8 mouse cellular contexts compared by ENCODE assay signal in genomic region chr13:65311311-65311755, GRCm38 (mm10). TPM values are rescaled to one million over a fixed set of nuclear protein-coding genes. Genes with fewer than 3 reads are reported as not detected.
A peak's percentile ranks its signal among the peaks of the same experiment; 100 is the strongest.
DNase-seq lines count a peak whose midpoint lies in the region; ATAC-seq and TF ChIP-seq lines count a peak whose summit lies in the region.

No protein-coding gene starts in this region.

- H3K27me3 ChIP-seq in heart, postnatal 0 days (ENCODE audit: control insufficient read depth, insufficient read depth, low read length), result no peaks in the 10 kb centered on the region
- H3K27me3 ChIP-seq in liver, embryonic 15.5 days, result no peaks in the 10 kb centered on the region

- H3K36me3 ChIP-seq in heart, postnatal 0 days (replicated peaks; ENCODE audit: control insufficient read depth, insufficient read depth, low read length), result no peaks in the 10 kb centered on the region
- no peaks in the 10 kb centered on the region for H3K36me3 ChIP-seq in liver, embryonic 15.5 days (replicated peaks)

- peak overlapping the region; percentile 52 for H3K4me2 ChIP-seq in heart, postnatal 0 days (ENCODE audit: low read depth, low read length)
- H3K4me2 ChIP-seq in liver, embryonic 15.5 days, result peak overlapping the region; percentile 44

- no peak for TF ChIP-seq EP300 in heart, postnatal 0 days (IDR thresholded peaks at IDR 0.05; ENCODE audit: low read depth)

- 30% methylated on average over 27 of the region's 27 CpGs for WGBS in heart, postnatal 0 days
- WGBS in liver, embryonic 15.5 days (ENCODE audit: insufficient replicate concordance), result 28% methylated on average over 27 of the region's 27 CpGs

- H3K9ac ChIP-seq in heart, postnatal 0 days (replicated peaks; ENCODE audit: low read depth, low read length), result no peak overlapping the region
- H3K9ac ChIP-seq in liver, embryonic 15.5 days, result no peak overlapping the region

- H3K9me3 ChIP-seq in heart, postnatal 0 days (replicated peaks; ENCODE audit: control insufficient read depth, low read length), result 0 out of 2 replicates have a peak, but pooled peaks cover 5% of the 10 kb centered on the region
- no peaks in the 10 kb centered on the region for H3K9me3 ChIP-seq in liver, embryonic 15.5 days (replicated peaks)

- no peak for TF ChIP-seq POLR2A in embryonic fibroblast, embryonic 13.5 days (IDR thresholded peaks at IDR 0.05; ENCODE audit: low read depth, low read length)

- peak overlapping the region; percentile 35 for H3K4me3 ChIP-seq in left cerebral cortex, adult 2 months
- peak overlapping the region; percentile 8; the same call in 1 of the 2 replicates for H3K4me3 ChIP-seq in embryonic fibroblast, embryonic 13.5 days (ENCODE audit: insufficient read depth, low read length)
- peak overlapping the region; percentile 13 for H3K4me3 ChIP-seq in heart, postnatal 0 days (ENCODE audit: low read depth, low read length)
- H3K4me3 ChIP-seq in liver, embryonic 15.5 days (replicated peaks), result no peak overlapping the region

- no peak for DNase-seq in left cerebral cortex, adult 2 months (ENCODE audit: extremely low spot score in 1 of 2, low spot score in 2 of 2)
- DNase-seq in left cerebral cortex, postnatal 25 days (ENCODE audit: low spot score in 2 of 2), result no peak
- DNase-seq in heart, postnatal 0 days (ENCODE audit: low spot score), result no peak
- DNase-seq in frontal cortex, postnatal 10 days (ENCODE audit: low spot score in 2 of 2), result no peak
- no peak for DNase-seq in frontal cortex, postnatal 36 days (ENCODE audit: low spot score in 2 of 2)
- no peak for DNase-seq in MN1 (ENCODE audit: low spot score)

- H3K27ac ChIP-seq in left cerebral cortex, adult 2 months, result no peak overlapping the region
- H3K27ac ChIP-seq in embryonic fibroblast, embryonic 13.5 days (ENCODE audit: insufficient read depth, low read length), result no peak overlapping the region
- H3K27ac ChIP-seq in heart, postnatal 0 days (ENCODE audit: low read depth), result no peak overlapping the region
- no peak overlapping the region for H3K27ac ChIP-seq in liver, embryonic 15.5 days (replicated peaks)

- no peaks in the 10 kb centered on the region for H3K4me1 ChIP-seq in embryonic fibroblast, embryonic 13.5 days (ENCODE audit: control insufficient read depth, insufficient read depth, low read length)
- H3K4me1 ChIP-seq in heart, postnatal 0 days (ENCODE audit: control insufficient read depth, insufficient read depth), result no peaks in the 10 kb centered on the region
- H3K4me1 ChIP-seq in liver, embryonic 15.5 days (replicated peaks), result no peaks in the 10 kb centered on the region

- no peak for TF ChIP-seq CTCF in left cerebral cortex, adult 2 months (IDR thresholded peaks at IDR 0.05)
- no peak for TF ChIP-seq CTCF in embryonic fibroblast, embryonic 13.5 days (IDR thresholded peaks at IDR 0.05; ENCODE audit: borderline replicate concordance, insufficient read depth, low read length)
- TF ChIP-seq CTCF in heart, postnatal 0 days (IDR thresholded peaks at IDR 0.05; ENCODE audit: low read depth), result no peak

- ATAC-seq in heart, postnatal 0 days (ENCODE audit: insufficient read depth, low read depth), result no peak; the same call in 1 of the 2 replicates
- no peak for ATAC-seq in liver, embryonic 15.5 days (ENCODE audit: insufficient read depth)

- intact Hi-C loops in left cerebral cortex, adult 2 months (cut with DNase I), result no loop called here
- intact Hi-C loops in left cerebral cortex, postnatal 25 days (cut with DNase I), result loop anchor here (2.0 kb wide), 2 partner anchors 135 to 869 kb away; no protein-coding TSS in a partner anchor

RNA-seq across cellular contexts. Expression of gene Zfp369, which starts 32.7 kb away (rescaled TPM):
- total RNA-seq in left cerebral cortex, adult 2 months (2021), result 10 to 100 TPM; 62.6 to 70.3 TPM
- 10 to 100 TPM; 57.6 to 71.4 TPM for total RNA-seq in left cerebral cortex, postnatal 25 days (2021)
- 23.8 and 26.9 TPM in 2 replicates for polyA plus RNA-seq in embryonic fibroblast, embryonic 13.5 days (2011; ENCODE audit: insufficient read length, low read depth, missing spikeins)
- 21.1 and 27.6 TPM in 2 replicates for total RNA-seq in heart, postnatal 0 days (2014; rRNA removed; ENCODE audit: low replicate concordance)
- polyA plus RNA-seq in heart, postnatal 0 days (2015; fragmentation: Nextera tagmentation; extraction: Ambion mirVana), result 5.2 and 6.2 TPM in 2 replicates
- 3.2 and 3.4 TPM in 2 replicates for polyA plus RNA-seq in liver, embryonic 15.5 days (2015; fragmentation: Nextera tagmentation; extraction: Ambion mirVana)

RNA-seq across cellular contexts. Expression of gene Gm10775, which starts 52.0 kb away (rescaled TPM):
- total RNA-seq in left cerebral cortex, adult 2 months (2021), result under 1 TPM; 0.49 to 0.86 TPM
- under 1 TPM in 1 of 2 experiments, not detected in 1; 0.50 TPM for total RNA-seq in left cerebral cortex, postnatal 25 days (2021)
- polyA plus RNA-seq in embryonic fibroblast, embryonic 13.5 days (2011; ENCODE audit: insufficient read length, low read depth, missing spikeins), result not detected in 2 replicates
- not detected in 2 replicates for total RNA-seq in heart, postnatal 0 days (2014; rRNA removed; ENCODE audit: low replicate concordance)
- not detected in 2 replicates for polyA plus RNA-seq in heart, postnatal 0 days (2015; fragmentation: Nextera tagmentation; extraction: Ambion mirVana)
- polyA plus RNA-seq in liver, embryonic 15.5 days (2015; fragmentation: Nextera tagmentation; extraction: Ambion mirVana), result not detected in 2 replicates
